Mouse (Mus musculus) midbrain, embryonic 16.5 days (tissue): Measurements from ENCODE around the gene Trim14. TPM values are rescaled to one million over a fixed set of nuclear protein-coding genes. Genes with fewer than 3 reads are reported as not detected.
A peak's percentile ranks its signal among the peaks of the same experiment; 100 is the strongest.
"Not testable (repeated sequence)": the region's sequence is repeated elsewhere in the genome, so short reads cannot be mapped to it uniquely, and the experiment has no call there.

ENCODE experiments used
- ATAC-seq: fragments of 200-750 bp; cut with Nextera tagmentation; 2 replicates; pipeline ENCODE4 v1.8.0; 2017; ENCODE audit warnings: moderate TSS enrichment
- H3K27ac ChIP-seq: fragments of 300-500 bp; sonication (generic); 2 replicates; pipeline ENCODE4 v1.5.1; 2014; ENCODE audit warnings: mild to moderate bottlenecking, low read length, mixed read lengths
- H3K27me3 ChIP-seq: fragments of 300-500 bp; sonication (generic); 2 replicates; pipeline ENCODE4 v1.6.1; 2014; ENCODE audit warnings: low read depth, low read length, mixed read lengths; ENCODE audit not compliant: control insufficient read depth, insufficient read depth
- H3K36me3 ChIP-seq: fragments of 300-500 bp; sonication (generic); 2 replicates; pipeline ENCODE4 v1.6.1; 2014; ENCODE audit warnings: mild to moderate bottlenecking, low read length, moderate library complexity, mixed read lengths; ENCODE audit not compliant: control insufficient read depth, insufficient read depth
- H3K4me1 ChIP-seq: fragments of 300-500 bp; sonication (generic); 2 replicates; pipeline ENCODE4 v1.6.1; 2014; ENCODE audit warnings: mild to moderate bottlenecking, low read length, mixed read lengths; ENCODE audit not compliant: control insufficient read depth, insufficient read depth
- H3K4me2 ChIP-seq: fragments of 300-500 bp; sonication (generic); 2 replicates; pipeline ENCODE4 v1.6.1; 2014; ENCODE audit warnings: mild to moderate bottlenecking, low read length, mixed read lengths
- H3K4me3 ChIP-seq: fragments of 300-500 bp; sonication (generic); 2 replicates; pipeline ENCODE4 v1.5.1; 2014; ENCODE audit warnings: low read depth, mild to moderate bottlenecking, low read length, moderate library complexity, mixed read lengths
- H3K9ac ChIP-seq: fragments of 300-500 bp; sonication (generic); 2 replicates; pipeline ENCODE4 v1.6.1; 2014; ENCODE audit warnings: low read depth, low read length, mixed read lengths
- H3K9me3 ChIP-seq: fragments of 300-500 bp; sonication (generic); replicated peaks from 2 replicates; pipeline ENCODE4 v1.6.1; 2014; ENCODE audit warnings: mild to moderate bottlenecking, low read length, mixed read lengths; ENCODE audit not compliant: control insufficient read depth, poor library complexity, severe bottlenecking
- WGBS: fragments of 180-500 bp; shearing (Covaris S2); extraction: QIAGEN DNeasy Blood & Tissue Kit; methylation state at CpG from one replicate; pipeline ENCODE4 v1.1.7; 2014; 5-methylcytosine and 5-hydroxymethylcytosine counted together
- polyA plus RNA-seq: library from polyadenylated mRNA; unstranded; fragments of >200 nt; fragmentation: Nextera tagmentation; extraction: Ambion mirVana; gene quantifications from 2 replicates; pipeline ENCODE4 v1.2.1, GENCODE M21; 2015

Trim14 gene
- 0.81 and 0.95 TPM in 2 replicates for polyA plus RNA-seq

DNA sequence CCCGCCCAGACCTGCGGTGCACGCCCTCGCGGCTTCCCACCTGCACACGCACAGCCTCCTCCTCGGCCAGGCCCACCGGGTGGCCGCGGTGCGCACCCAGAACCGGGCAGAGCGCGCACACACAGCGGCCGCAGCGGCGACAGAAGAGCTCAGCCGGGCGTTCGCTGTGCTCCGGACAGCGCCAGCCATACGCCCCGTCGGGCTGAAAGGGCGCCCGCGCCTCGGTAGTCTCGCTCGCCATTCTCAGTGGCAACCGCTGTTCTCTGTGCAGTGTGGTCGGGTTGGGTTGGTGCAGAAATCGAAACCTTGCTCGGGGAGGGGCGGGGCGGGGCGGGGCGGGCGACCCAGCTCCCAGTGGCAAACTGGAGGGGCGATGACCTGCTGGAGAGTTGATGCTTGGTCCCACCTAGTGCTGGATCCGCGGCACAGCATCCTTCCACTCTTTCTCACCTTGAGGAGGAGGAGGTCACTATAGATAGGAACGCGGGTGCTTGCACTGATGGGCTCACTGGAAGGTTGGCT is at the start of gene Trim14:
Gene Trim14, minus strand, starts transcription at position 302 of the 522 bp plus-strand sequence.
- peak; percentile 40 for ATAC-seq
- peaks cover 7% of the 10 kb centered on the region; the same call in 1 of the 2 replicates for H3K36me3 ChIP-seq
- H3K9ac ChIP-seq: peak within 1 kb of the TSS; percentile 60
- peak within 1 kb of the TSS; percentile 65 for H3K4me2 ChIP-seq
- H3K4me3 ChIP-seq: peak within 1 kb of the TSS; percentile 43
- 2% methylated on average over 41 of the region's 46 CpGs for WGBS
- no peak within 1 kb of the TSS for H3K27ac ChIP-seq
- peaks cover 32% of the 10 kb centered on the region for H3K27me3 ChIP-seq
- peaks cover 4% of the 10 kb centered on the region; the same call in 1 of the 2 replicates for H3K4me1 ChIP-seq
- no peaks in the 10 kb centered on the region for H3K9me3 ChIP-seq

GRCm38 (mm10) chr4:46585041-46585810 is 49.3 kb upstream of the Trim14 start:
- no peaks in the 10 kb centered on the region for H3K4me1 ChIP-seq

DNA sequence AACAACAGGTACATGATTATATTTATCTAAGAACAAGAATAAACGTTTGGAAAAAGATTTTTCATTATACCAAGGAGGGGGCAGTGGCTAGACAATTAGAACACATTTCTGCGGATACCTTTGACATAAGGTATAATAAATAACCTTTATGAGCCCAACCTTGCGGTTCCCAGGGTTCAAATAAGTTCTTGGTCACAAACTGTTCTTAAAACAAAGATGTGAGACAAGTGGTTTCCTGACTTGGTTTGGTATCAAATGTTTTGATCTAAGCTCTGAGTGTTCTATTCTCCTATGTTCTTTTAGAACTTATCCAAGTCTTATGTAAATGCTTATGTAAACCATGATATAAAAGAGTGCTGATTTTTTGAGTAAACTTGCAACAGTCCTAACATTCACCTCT is 48.6 kb upstream of the Trim14 start:
- not testable (repeated sequence) for ATAC-seq, H3K27me3 ChIP-seq, H3K27ac ChIP-seq, H3K4me1 ChIP-seq, H3K36me3 ChIP-seq, H3K4me2 ChIP-seq, H3K4me3 ChIP-seq, H3K9me3 ChIP-seq, H3K9ac ChIP-seq
- 86% methylated on average over 3 of the region's 3 CpGs for WGBS

More at GRCm38 (mm10) chr4:46585041-46585810, 49.3 kb upstream of the Trim14 start:
- Histone ChIP-seq H3K9me3 (peaks cover 6% of the 10 kb centered on the region; the same call in 1 of the 2 replicates), H3K4me3 (no peak overlapping the region), H3K36me3 (no peaks in the 10 kb centered on the region; the same call in 1 of the 2 replicates), H3K27me3 (no peaks in the 10 kb centered on the region), H3K27ac (no peak overlapping the region), H3K9ac (no peak overlapping the region), H3K4me2 (no peak overlapping the region)
- 77% methylated on average over 13 of the region's 13 CpGs for WGBS
- no peak for ATAC-seq

DNA sequence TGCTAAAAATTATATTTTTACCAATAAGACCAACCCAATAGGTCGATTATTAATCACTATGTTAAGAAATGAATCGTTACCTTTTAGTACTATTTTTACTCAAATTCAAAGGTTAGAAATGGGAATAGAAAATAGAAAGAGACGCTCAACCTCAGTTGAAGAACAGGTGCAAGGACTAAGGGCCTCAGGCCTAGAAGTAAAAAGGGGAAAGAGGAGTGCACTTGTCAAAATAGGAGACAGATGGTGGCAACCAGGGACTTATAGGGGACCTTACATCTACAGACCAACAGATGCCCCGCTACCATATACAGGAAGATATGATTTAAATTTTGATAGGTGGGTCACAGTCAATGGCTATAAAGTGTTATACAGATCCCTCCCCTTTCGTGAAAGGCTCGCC is 48.1 kb upstream of the Trim14 start:
- not testable (repeated sequence) for H3K27me3 ChIP-seq, H3K9ac ChIP-seq, H3K9me3 ChIP-seq, H3K27ac ChIP-seq, H3K4me1 ChIP-seq, ATAC-seq, H3K4me3 ChIP-seq, H3K36me3 ChIP-seq, H3K4me2 ChIP-seq
- WGBS: 100% methylated on average over 2 of the region's 6 CpGs

DNA sequence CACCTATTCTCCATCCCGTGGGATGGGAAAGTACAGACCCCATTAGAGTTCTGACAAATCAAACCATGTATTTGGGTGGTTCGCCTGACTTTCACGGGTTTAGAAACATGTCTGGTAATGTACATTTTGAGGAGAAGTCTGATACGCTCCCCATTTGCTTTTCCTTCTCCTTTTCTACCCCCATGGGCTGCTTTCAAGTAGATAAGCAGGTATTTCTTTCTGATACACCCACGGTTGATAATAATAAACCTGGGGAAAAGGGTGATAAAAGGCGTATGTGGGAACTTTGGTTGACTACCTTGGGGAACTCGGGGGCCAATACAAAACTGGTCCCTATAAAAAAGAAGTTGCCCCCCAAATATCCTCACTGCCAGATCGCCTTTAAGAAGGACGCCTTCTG is 46.1 kb upstream of the Trim14 start:
- 90% methylated on average over 9 of the region's 9 CpGs for WGBS
- peaks cover 11% of the 10 kb centered on the region; the same call in 1 of the 2 replicates for H3K9me3 ChIP-seq
- ATAC-seq: not testable (repeated sequence)

DNA sequence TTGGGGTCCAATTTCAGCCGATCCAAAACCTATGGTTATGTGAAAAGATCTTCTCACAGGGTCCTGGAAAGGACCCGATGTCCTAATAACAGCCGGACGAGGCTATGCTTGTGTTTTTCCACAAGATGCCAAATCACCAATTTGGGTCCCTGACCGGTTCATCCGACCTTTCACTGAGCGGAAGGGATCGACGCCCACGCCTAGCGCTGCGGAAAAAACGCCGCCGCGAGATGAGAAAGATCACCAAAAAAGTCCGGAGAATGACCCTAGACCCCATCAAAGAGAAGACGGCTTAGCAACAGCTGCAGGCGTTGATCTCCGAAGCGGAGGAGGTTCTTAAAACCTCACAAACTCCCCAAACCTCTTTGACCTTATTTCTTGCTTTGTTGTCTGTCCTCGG is 45.6 kb upstream of the Trim14 start:
- not testable (repeated sequence) for ATAC-seq, H3K4me3 ChIP-seq, H3K36me3 ChIP-seq, H3K27me3 ChIP-seq, H3K4me2 ChIP-seq, H3K9ac ChIP-seq, H3K4me1 ChIP-seq, H3K27ac ChIP-seq
- 95% methylated on average over 22 of the region's 22 CpGs for WGBS
- H3K9me3 ChIP-seq: peaks cover 11% of the 10 kb centered on the region; the same call in 1 of the 2 replicates

More for the DNA sequence above, 46.1 kb upstream of the Trim14 start:
- not testable (repeated sequence) for H3K36me3 ChIP-seq, H3K4me3 ChIP-seq, H3K27ac ChIP-seq, H3K9ac ChIP-seq, H3K27me3 ChIP-seq, H3K4me1 ChIP-seq, H3K4me2 ChIP-seq

DNA sequence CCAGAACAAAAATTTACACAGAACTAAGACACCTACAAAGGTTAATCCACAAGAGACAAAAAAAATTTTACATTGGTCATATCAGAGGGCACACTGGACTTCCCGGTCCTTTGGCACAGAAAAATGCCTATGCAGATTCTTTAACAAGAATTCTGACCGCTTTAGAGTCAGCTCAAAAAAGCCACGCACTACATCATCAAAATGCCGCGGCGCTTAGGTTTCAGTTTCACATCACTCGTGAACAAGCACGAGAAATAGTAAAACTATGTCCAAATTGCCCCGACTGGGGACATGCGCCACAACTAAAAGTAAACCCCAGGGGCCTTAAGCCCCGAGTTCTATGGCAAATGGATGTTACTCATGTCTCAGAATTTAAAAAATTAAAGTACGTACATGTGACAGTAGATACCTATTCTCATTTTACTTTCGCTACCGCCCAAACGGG is 44.9 kb upstream of the Trim14 start:
- not testable (repeated sequence) for ATAC-seq
- H3K9me3 ChIP-seq: peaks cover 11% of the 10 kb centered on the region; the same call in 1 of the 2 replicates
- WGBS: 90% methylated on average over 15 of the region's 15 CpGs

GRCm38 (mm10) chr4:46578796-46579346 is 42.9 kb upstream of the Trim14 start:
- H3K9me3 ChIP-seq: peaks cover 14% of the 10 kb centered on the region; the same call in 1 of the 2 replicates
- not testable (repeated sequence) for H3K27ac ChIP-seq, H3K36me3 ChIP-seq, H3K4me2 ChIP-seq, H3K4me3 ChIP-seq, H3K4me1 ChIP-seq, ATAC-seq, H3K27me3 ChIP-seq, H3K9ac ChIP-seq
- WGBS: 91% methylated on average over 8 of the region's 8 CpGs

More for the DNA sequence above, 44.9 kb upstream of the Trim14 start:
- H3K4me1 ChIP-seq, H3K36me3 ChIP-seq, H3K27me3 ChIP-seq, H3K4me2 ChIP-seq, H3K27ac ChIP-seq, H3K4me3 ChIP-seq, H3K9ac ChIP-seq: not testable (repeated sequence)

DNA sequence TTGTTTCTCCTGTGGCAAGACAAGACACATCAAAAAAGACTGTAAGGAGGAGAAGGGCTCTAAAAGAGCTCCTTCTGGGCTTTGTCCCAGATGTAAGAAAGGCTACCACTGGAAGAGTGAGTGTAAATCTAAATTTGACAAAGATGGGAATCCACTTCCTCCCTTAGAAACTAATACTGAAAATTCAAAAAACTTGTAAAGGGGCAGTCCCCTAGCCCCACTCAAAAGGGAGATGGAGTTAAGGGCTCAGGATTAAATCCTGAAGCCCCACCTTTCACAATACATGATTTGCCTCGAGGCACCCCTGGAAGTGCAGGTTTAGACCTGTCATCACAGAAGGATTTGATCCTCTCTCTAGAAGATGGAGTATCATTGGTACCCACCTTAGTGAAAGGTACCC is 42.3 kb upstream of the Trim14 start:
- Histone ChIP-seq H3K4me3 (no peak overlapping the region), H3K27ac (no peak overlapping the region), H3K27me3 (no peaks in the 10 kb centered on the region), H3K9ac (no peak overlapping the region), H3K9me3 (peaks cover 14% of the 10 kb centered on the region; the same call in 1 of the 2 replicates), H3K4me2 (no peak overlapping the region), H3K36me3 (peaks cover 10% of the 10 kb centered on the region; the same call in 1 of the 2 replicates), H3K4me1 (no peaks in the 10 kb centered on the region)
- 67% methylated on average over 1 of the region's 1 CpGs for WGBS
- ATAC-seq: no peak
